Mouse (Mus musculus): ENCODE data around the gene E130208F15Rik. TPM values are rescaled to one million over a fixed set of nuclear protein-coding genes. Genes with fewer than 3 reads are reported as not detected.

E130208F15Rik gene
- polyA plus RNA-seq, 1 experiment, result 0.81 TPM

- TF ChIP-seq USF1 (IDR thresholded peaks at IDR 0.05; ENCODE audit: low read depth) (no peak), CTCF (IDR thresholded peaks at IDR 0.05; ENCODE audit: control insufficient read depth, insufficient read depth, insufficient read length) (no peak), MYOD1 (IDR thresholded peaks at IDR 0.05; ENCODE audit: control insufficient read depth, insufficient read length, low read depth) (no peak), CEBPB (IDR thresholded peaks at IDR 0.05; ENCODE audit: low read depth) (no peak), MAX (IDR thresholded peaks at IDR 0.05) (no peak), MYOG (IDR thresholded peaks at IDR 0.05; ENCODE audit: control insufficient read depth, extremely low read depth, insufficient read length) (no peak), FOSL1 (IDR thresholded peaks at IDR 0.05; ENCODE audit: insufficient read depth, low read length, poor library complexity, severe bottlenecking) (no peak)
- H3K79me3 ChIP-seq (ENCODE audit: low read depth), result no peaks in the 10 kb centered on the region
- peaks cover 49% of the 10 kb centered on the region for H3K27me3 ChIP-seq (ENCODE audit: control insufficient read depth, insufficient read depth, insufficient read length)
- H3K4me3 ChIP-seq (ENCODE audit: insufficient read depth, poor library complexity, severe bottlenecking), result no peak overlapping the region
- H3ac ChIP-seq (ENCODE audit: control insufficient read depth, insufficient read length, low read depth), result no peak overlapping the region
- no peaks in the 10 kb centered on the region for H3K79me2 ChIP-seq (ENCODE audit: control insufficient read depth, insufficient read depth)
- H3K36me3 ChIP-seq (ENCODE audit: control insufficient read depth, insufficient read depth), result no peaks in the 10 kb centered on the region
These were observed 37.0 kb downstream of the E130208F15Rik start for GRCm38 (mm10) chr7:30358378-30359186.

GRCm38 (mm10) chr7:30359276-30359865 is 37.8 kb downstream of the E130208F15Rik start:
- H3K36me3 ChIP-seq (ENCODE audit: control insufficient read depth, insufficient read depth), result no peaks in the 10 kb centered on the region
- H3K79me2 ChIP-seq (ENCODE audit: control insufficient read depth, insufficient read depth), result no peaks in the 10 kb centered on the region
- H3K4me3 ChIP-seq (ENCODE audit: insufficient read depth, poor library complexity, severe bottlenecking), result no peak overlapping the region
- H3ac ChIP-seq (ENCODE audit: control insufficient read depth, insufficient read length, low read depth), result no peak overlapping the region
- TF ChIP-seq CEBPB (IDR thresholded peaks at IDR 0.05; ENCODE audit: low read depth) (no peak), FOSL1 (IDR thresholded peaks at IDR 0.05; ENCODE audit: insufficient read depth, low read length, poor library complexity, severe bottlenecking) (no peak), USF1 (IDR thresholded peaks at IDR 0.05; ENCODE audit: low read depth) (no peak), MAX (IDR thresholded peaks at IDR 0.05) (no peak), CTCF (IDR thresholded peaks at IDR 0.05; ENCODE audit: control insufficient read depth, insufficient read depth, insufficient read length) (no peak), MYOG (IDR thresholded peaks at IDR 0.05; ENCODE audit: control insufficient read depth, extremely low read depth, insufficient read length) (no peak), MYOD1 (IDR thresholded peaks at IDR 0.05; ENCODE audit: control insufficient read depth, insufficient read length, low read depth) (no peak)
- H3K27me3 ChIP-seq (ENCODE audit: control insufficient read depth, insufficient read depth, insufficient read length), result peaks cover 56% of the 10 kb centered on the region
- no peaks in the 10 kb centered on the region for H3K79me3 ChIP-seq (ENCODE audit: low read depth)

- no peaks in the 10 kb centered on the region for H3K79me2 ChIP-seq (ENCODE audit: control insufficient read depth, insufficient read depth)
- TF ChIP-seq MYOD1 (IDR thresholded peaks at IDR 0.05; ENCODE audit: control insufficient read depth, insufficient read length, low read depth) (no peak), MAX (IDR thresholded peaks at IDR 0.05) (no peak), CEBPB (IDR thresholded peaks at IDR 0.05; ENCODE audit: low read depth) (no peak), CTCF (IDR thresholded peaks at IDR 0.05; ENCODE audit: control insufficient read depth, insufficient read depth, insufficient read length) (no peak), USF1 (IDR thresholded peaks at IDR 0.05; ENCODE audit: low read depth) (no peak), FOSL1 (IDR thresholded peaks at IDR 0.05; ENCODE audit: insufficient read depth, low read length, poor library complexity, severe bottlenecking) (no peak), MYOG (IDR thresholded peaks at IDR 0.05; ENCODE audit: control insufficient read depth, extremely low read depth, insufficient read length) (no peak)
- H3K27me3 ChIP-seq (ENCODE audit: control insufficient read depth, insufficient read depth, insufficient read length), result peaks cover 61% of the 10 kb centered on the region
- no peaks in the 10 kb centered on the region for H3K79me3 ChIP-seq (ENCODE audit: low read depth)
- no peak overlapping the region for H3ac ChIP-seq (ENCODE audit: control insufficient read depth, insufficient read length, low read depth)
- no peak overlapping the region for H3K4me3 ChIP-seq (ENCODE audit: insufficient read depth, poor library complexity, severe bottlenecking)
- H3K36me3 ChIP-seq (ENCODE audit: control insufficient read depth, insufficient read depth), result no peaks in the 10 kb centered on the region
These were observed 38.5 kb downstream of the E130208F15Rik start for GRCm38 (mm10) chr7:30360028-30360427.

- Histone ChIP-seq H3ac (ENCODE audit: control insufficient read depth, insufficient read length, low read depth) (no peak within 1 kb of the TSS), H3K27me3 (ENCODE audit: control insufficient read depth, insufficient read depth, insufficient read length) (peaks cover 51% of the 10 kb centered on the region), H3K36me3 (ENCODE audit: control insufficient read depth, insufficient read depth) (no peaks in the 10 kb centered on the region), H3K4me3 (ENCODE audit: insufficient read depth, poor library complexity, severe bottlenecking) (no peak within 1 kb of the TSS), H3K79me2 (ENCODE audit: control insufficient read depth, insufficient read depth) (no peaks in the 10 kb centered on the region), H3K79me3 (ENCODE audit: low read depth) (no peaks in the 10 kb centered on the region)
- TF ChIP-seq MYOD1 (IDR thresholded peaks at IDR 0.05; ENCODE audit: control insufficient read depth, insufficient read length, low read depth) (no peak), CEBPB (IDR thresholded peaks at IDR 0.05; ENCODE audit: low read depth) (no peak), MAX (IDR thresholded peaks at IDR 0.05) (no peak), USF1 (IDR thresholded peaks at IDR 0.05; ENCODE audit: low read depth) (no peak), CTCF (IDR thresholded peaks at IDR 0.05; ENCODE audit: control insufficient read depth, insufficient read depth, insufficient read length) (no peak), MYOG (IDR thresholded peaks at IDR 0.05; ENCODE audit: control insufficient read depth, extremely low read depth, insufficient read length) (no peak)
These were observed 41.3 kb downstream of the E130208F15Rik start, which contains the start of gene Lrfn3 for GRCm38 (mm10) chr7:30362652-30363343. Gene Lrfn3, minus strand, starts transcription at chr7:30362772.

- no peak overlapping the region for H3ac ChIP-seq (ENCODE audit: control insufficient read depth, insufficient read length, low read depth)
- no peak overlapping the region for H3K4me3 ChIP-seq (ENCODE audit: insufficient read depth, poor library complexity, severe bottlenecking)
- no peaks in the 10 kb centered on the region for H3K79me3 ChIP-seq (ENCODE audit: low read depth)
- peaks cover 52% of the 10 kb centered on the region for H3K27me3 ChIP-seq (ENCODE audit: control insufficient read depth, insufficient read depth, insufficient read length)
- H3K36me3 ChIP-seq (ENCODE audit: control insufficient read depth, insufficient read depth), result no peaks in the 10 kb centered on the region
- no peak for TF ChIP-seq MYOG (IDR thresholded peaks at IDR 0.05; ENCODE audit: control insufficient read depth, extremely low read depth, insufficient read length)
- no peak for TF ChIP-seq CTCF (IDR thresholded peaks at IDR 0.05; ENCODE audit: control insufficient read depth, insufficient read depth, insufficient read length)
- TF ChIP-seq MAX (IDR thresholded peaks at IDR 0.05), result no peak
- TF ChIP-seq USF1 (IDR thresholded peaks at IDR 0.05; ENCODE audit: low read depth), result no peak
- no peak for TF ChIP-seq MYOD1 (IDR thresholded peaks at IDR 0.05; ENCODE audit: control insufficient read depth, insufficient read length, low read depth)
- TF ChIP-seq FOSL1 (IDR thresholded peaks at IDR 0.05; ENCODE audit: insufficient read depth, low read length, poor library complexity, severe bottlenecking), result no peak
- TF ChIP-seq CEBPB (IDR thresholded peaks at IDR 0.05; ENCODE audit: low read depth), result no peak
- H3K79me2 ChIP-seq (ENCODE audit: control insufficient read depth, insufficient read depth), result no peaks in the 10 kb centered on the region
These were observed 41.8 kb downstream of the E130208F15Rik start for GRCm38 (mm10) chr7:30363344-30363738.
